Mouse (Mus musculus) heart, postnatal 0 days (tissue): ENCODE measurements around the gene 9430097D07Rik.
A peak's percentile ranks its signal among the peaks of the same experiment; 100 is the strongest.

Experiments
- CTCF ChIP-seq: IDR thresholded peaks from 2 replicates; pipeline ENCODE4 v1.5.1; 2016; ENCODE audit warnings: antibody characterized with exemption, control low read depth, low read depth
- EP300 ChIP-seq: IDR thresholded peaks from 2 replicates; pipeline ENCODE4 v1.6.1; 2016; ENCODE audit warnings: antibody characterized with exemption, low read depth

- peak; percentile 88 for TF ChIP-seq CTCF
- TF ChIP-seq EP300 = no peak
Observed at GRCm38 (mm10) chr2:32566536-32567063, 8.9 kb downstream of the 9430097D07Rik start.
